Mouse (Mus musculus) liver, postnatal 0 days (tissue): ENCODE data around the gene Snx3.

ENCODE experiments used
- CTCF ChIP-seq: sonication (generic); IDR thresholded peaks from 2 replicates; pipeline ENCODE4 v1.5.1; 2016; ENCODE audit warnings: antibody characterized with exemption, low read depth
- EP300 ChIP-seq: IDR thresholded peaks from 2 replicates; pipeline ENCODE4 v1.6.1; 2016; ENCODE audit warnings: antibody characterized with exemption, low read depth, mild to moderate bottlenecking

- TF ChIP-seq CTCF (no peak), EP300 (no peak)
Measured at GRCm38 (mm10) chr10:42545707-42546503, 44.1 kb downstream of the Snx3 start.
